Mouse (Mus musculus): ENCODE results near the gene N4bp2l1. TPM values are rescaled to one million over a fixed set of nuclear protein-coding genes. Genes with fewer than 3 reads are reported as not detected.

The N4bp2l1 gene
- total RNA-seq, 2 experiments from 2014 or later, result 4.0 to 4.1 TPM

GRCm38 (mm10) chr5:150599301-150600294 is 2.6 kb upstream of the N4bp2l1 start:
- no peak for DNase-seq
- intact Hi-C loops (cut with DNase I), result no loop called here

GRCm38 (mm10) chr5:150598202-150599119 is 1.5 kb upstream of the N4bp2l1 start:
- intact Hi-C loops (cut with DNase I), result no loop called here
- no peak for DNase-seq

GRCm38 (mm10) chr5:150595366-150596016 is 1.5 kb downstream of the N4bp2l1 start:
- intact Hi-C loops (cut with DNase I), result no loop called here
- peak in 1 of 2 experiments; percentile 18 for DNase-seq

GRCm38 (mm10) chr5:150594649-150595339 is 2.2 kb downstream of the N4bp2l1 start:
- peak in 1 of 2 experiments; percentile 41 for DNase-seq
- intact Hi-C loops (cut with DNase I), result loop anchor here (5.0 kb wide), 1 partner anchor 68 kb away; no protein-coding TSS in a partner anchor

GRCm38 (mm10) chr5:150593756-150594648 is 3.0 kb downstream of the N4bp2l1 start:
- peak; percentile 50 to 61 for DNase-seq
- intact Hi-C loops (cut with DNase I), result loop anchor here (5.0 kb wide), 1 partner anchor 68 kb away; no protein-coding TSS in a partner anchor

- peak; percentile 22 to 24 for DNase-seq
- intact Hi-C loops (cut with DNase I), result loop anchor here (5.0 kb wide), 1 partner anchor 69 kb away; no protein-coding TSS in a partner anchor
Observed at GRCm38 (mm10) chr5:150592904-150593755, 3.9 kb downstream of the N4bp2l1 start.

GRCm38 (mm10) chr5:150592186-150592903 is 4.6 kb downstream of the N4bp2l1 start:
- no peak for DNase-seq
- intact Hi-C loops (cut with DNase I), result loop anchor here (5.0 kb wide), 1 partner anchor 70 kb away; no protein-coding TSS in a partner anchor

GRCm38 (mm10) chr5:150589945-150590344 is 7.0 kb downstream of the N4bp2l1 start:
- no peak for DNase-seq
- intact Hi-C loops (cut with DNase I), result loop anchor here (5.0 kb wide), 1 partner anchor 72 kb away; no protein-coding TSS in a partner anchor

GRCm38 (mm10) chr5:150584337-150584729 is 12.7 kb downstream of the N4bp2l1 start:
- no peak for DNase-seq
- intact Hi-C loops (cut with DNase I), result no loop called here

GRCm38 (mm10) chr5:150583622-150584336 is 13.2 kb downstream of the N4bp2l1 start:
- intact Hi-C loops (cut with DNase I), result no loop called here
- peak; percentile 50 to 58 for DNase-seq

GRCm38 (mm10) chr5:150583181-150583580 is 13.8 kb downstream of the N4bp2l1 start:
- no peak for DNase-seq
- intact Hi-C loops (cut with DNase I), result no loop called here

GRCm38 (mm10) chr5:150581180-150581579 is 15.8 kb downstream of the N4bp2l1 start:
- intact Hi-C loops (cut with DNase I), result no loop called here
- DNase-seq, result no peak

GRCm38 (mm10) chr5:150578613-150579171 is 18.3 kb downstream of the N4bp2l1 start:
- intact Hi-C loops (cut with DNase I), result no loop called here
- no peak for DNase-seq

GRCm38 (mm10) chr5:150576832-150577231 is 20.2 kb downstream of the N4bp2l1 start:
- DNase-seq, result no peak
- intact Hi-C loops (cut with DNase I), result no loop called here

GRCm38 (mm10) chr5:150574885-150575284 is 22.1 kb downstream of the N4bp2l1 start:
- no peak for DNase-seq

GRCm38 (mm10) chr5:150574403-150574802 is 22.6 kb downstream of the N4bp2l1 start:
- intact Hi-C loops (cut with DNase I), result no loop called here
- no peak for DNase-seq

More at GRCm38 (mm10) chr5:150574885-150575284, 22.1 kb downstream of the N4bp2l1 start:
- intact Hi-C loops (cut with DNase I), result no loop called here

Measured in heart, postnatal 10 days (tissue).